Mouse (Mus musculus) intestine, embryonic 16.5 days (tissue): ENCODE data around the gene Nampt. TPM values are rescaled to one million over a fixed set of nuclear protein-coding genes. Genes with fewer than 3 reads are reported as not detected.

Source experiments
- ATAC-seq: fragments of 200-750 bp; cut with Nextera tagmentation; 2 replicates; pipeline ENCODE4 v1.8.0; 2017; ENCODE audit warnings: moderate TSS enrichment, moderate library complexity
- H3K27ac ChIP-seq: fragments of 300-500 bp; sonication (generic); 2 replicates; pipeline ENCODE4 v1.5.1; 2014; ENCODE audit warnings: mild to moderate bottlenecking, low read length
- H3K27me3 ChIP-seq: fragments of 300-500 bp; sonication (generic); replicated peaks from 2 replicates; pipeline ENCODE4 v1.6.1; 2014; ENCODE audit warnings: low read length, control low read depth, mixed read lengths; ENCODE audit not compliant: control insufficient read depth, insufficient read depth
- H3K36me3 ChIP-seq: fragments of 300-500 bp; sonication (generic); 2 replicates; pipeline ENCODE4 v1.6.1; 2014; ENCODE audit warnings: low read length, control low read depth; ENCODE audit not compliant: control insufficient read depth, insufficient read depth
- H3K4me1 ChIP-seq: fragments of 300-500 bp; sonication (generic); 2 replicates; pipeline ENCODE4 v1.6.1; 2014; ENCODE audit warnings: low read length, control low read depth, mixed read lengths; ENCODE audit not compliant: control insufficient read depth, insufficient read depth
- H3K4me2 ChIP-seq: fragments of 300-500 bp; sonication (generic); 2 replicates; pipeline ENCODE4 v1.6.1; 2014; ENCODE audit warnings: low read depth, low read length, control low read depth
- H3K4me3 ChIP-seq: fragments of 300-500 bp; sonication (generic); 2 replicates; pipeline ENCODE4 v1.5.1; 2014; ENCODE audit warnings: mild to moderate bottlenecking, low read length
- H3K9ac ChIP-seq: fragments of 300-500 bp; sonication (generic); 2 replicates; pipeline ENCODE4 v1.6.1; 2014; ENCODE audit warnings: low read depth, low read length
- H3K9me3 ChIP-seq: fragments of 300-500 bp; sonication (generic); 2 replicates; pipeline ENCODE4 v1.6.1; 2016; ENCODE audit warnings: low read length, control low read depth; ENCODE audit not compliant: control insufficient read depth
- WGBS: fragments of 180-500 bp; shearing (Covaris S2); extraction: QIAGEN DNeasy Blood & Tissue Kit; methylation state at CpG from one replicate; pipeline ENCODE4 v1.1.7; 2014; 5-methylcytosine and 5-hydroxymethylcytosine counted together
- polyA plus RNA-seq: library from polyadenylated mRNA; unstranded; fragments of >200 nt; fragmentation: Nextera tagmentation; extraction: Ambion mirVana; gene quantifications from 2 replicates; pipeline ENCODE4 v1.2.1, GENCODE M21; 2015

The Nampt gene
- polyA plus RNA-seq, 1 experiment from 2014 or later: 29.7 TPM

DNA sequence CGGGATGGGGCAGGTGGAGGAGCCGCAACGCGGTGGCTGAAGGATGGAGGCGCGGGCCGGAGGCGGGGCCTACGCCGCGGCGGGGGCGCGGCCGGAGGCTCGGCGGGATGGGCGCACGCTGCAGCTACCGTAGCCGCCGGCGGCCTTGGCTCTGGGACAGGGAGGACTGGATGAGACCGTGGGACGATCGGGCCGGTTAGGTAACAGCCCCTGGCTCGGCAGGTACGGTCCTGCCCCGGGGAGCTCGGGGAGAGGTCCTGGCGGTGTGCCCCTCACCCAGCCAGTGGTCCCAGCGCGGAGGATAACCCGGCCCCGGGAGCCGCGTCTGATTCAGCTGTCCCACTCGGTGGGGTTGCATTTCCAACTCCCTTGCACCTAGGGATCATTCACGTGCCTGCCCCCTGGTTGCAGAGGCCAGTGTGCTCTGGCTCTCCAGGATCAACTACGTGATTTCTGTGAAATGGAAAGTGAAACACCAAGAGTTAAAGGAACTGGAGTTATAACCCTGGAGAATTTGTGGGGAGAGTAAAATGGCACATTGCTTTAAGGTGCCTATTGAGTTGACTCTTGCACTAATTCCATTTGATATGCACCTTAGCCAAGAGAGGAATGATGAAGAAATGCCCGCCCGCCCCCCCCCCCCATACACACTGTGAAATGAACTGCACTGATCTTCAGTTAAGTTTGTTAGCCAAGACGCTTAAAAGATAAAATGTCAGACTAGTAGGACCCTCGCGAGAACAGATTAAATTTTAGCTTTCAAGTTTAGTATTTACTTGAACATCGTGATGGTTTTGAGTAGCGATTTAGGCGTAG lies 1.6 kb downstream of the Nampt start:
- Histone ChIP-seq H3K27me3 (no peaks in the 10 kb centered on the region), H3K36me3 (peaks cover 4% of the 10 kb centered on the region; the same call in 1 of the 2 replicates), H3K4me2 (peak overlapping the region; percentile 60), H3K27ac (peak overlapping the region; percentile 98), H3K9me3 (no peaks in the 10 kb centered on the region), H3K4me1 (peaks cover 5% of the 10 kb centered on the region; the same call in 1 of the 2 replicates), H3K9ac (peak overlapping the region; percentile 87), H3K4me3 (peak overlapping the region; percentile 84)
- ATAC-seq: peak; percentile 83
- under 1% methylated on average over 45 of the region's 49 CpGs for WGBS

DNA sequence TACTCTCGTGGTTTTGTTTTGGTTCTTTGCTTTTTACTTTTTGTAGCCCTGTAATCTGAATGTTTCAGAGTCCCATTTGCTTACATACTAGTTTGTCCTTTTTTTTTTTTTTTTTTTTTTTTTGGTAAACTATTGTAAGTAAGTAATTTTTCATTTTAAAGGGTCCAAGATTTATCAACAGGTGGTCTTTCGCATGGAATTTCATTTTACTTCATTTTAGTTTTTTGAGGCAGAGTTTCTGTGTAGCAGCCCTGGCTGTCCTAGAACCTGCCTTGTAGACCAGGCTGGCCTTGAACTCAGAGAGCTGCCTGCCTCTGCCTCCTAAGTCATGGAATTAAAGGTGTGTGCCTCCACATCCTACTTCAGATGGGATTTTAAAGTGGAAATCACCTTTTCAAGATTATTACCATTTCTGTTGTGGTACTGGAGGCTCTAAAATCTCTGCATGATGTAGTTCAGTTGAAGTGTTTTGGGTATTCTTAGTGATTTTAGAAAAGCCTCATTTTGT lies 2.2 kb downstream of the Nampt start:
- 44% methylated on average over 2 of the region's 2 CpGs for WGBS
- H3K4me1 ChIP-seq: peaks cover 5% of the 10 kb centered on the region; the same call in 1 of the 2 replicates
- no peaks in the 10 kb centered on the region for H3K27me3 ChIP-seq
- H3K9me3 ChIP-seq: no peaks in the 10 kb centered on the region
- H3K4me2 ChIP-seq: peak overlapping the region; percentile 60
- peak overlapping the region; percentile 84 for H3K4me3 ChIP-seq
- no peak overlapping the region; the same call in 1 of the 2 replicates for H3K27ac ChIP-seq
- peak overlapping the region; percentile 87; the same call in 1 of the 2 replicates for H3K9ac ChIP-seq
- peaks cover 4% of the 10 kb centered on the region; the same call in 1 of the 2 replicates for H3K36me3 ChIP-seq
- ATAC-seq: no peak

DNA sequence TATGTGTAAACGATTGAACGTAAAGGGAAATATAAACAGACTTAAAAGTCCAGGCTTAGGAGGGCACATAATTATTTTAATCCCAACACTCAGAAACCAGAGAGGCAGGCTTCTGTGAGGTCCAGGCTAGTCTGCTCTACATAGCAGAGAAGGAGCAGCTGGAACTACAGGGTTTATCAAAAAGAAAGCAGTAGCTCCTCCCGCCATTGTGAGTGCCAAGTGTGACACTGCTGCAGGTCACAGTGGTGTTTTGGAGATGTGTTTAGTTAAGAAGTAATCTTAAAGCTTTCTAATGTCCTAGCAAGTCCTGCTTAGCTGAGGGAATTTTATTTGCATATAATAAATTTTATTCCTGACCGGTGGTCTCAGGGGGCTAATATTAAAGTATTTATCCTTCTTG lies 2.7 kb downstream of the Nampt start:
- Histone ChIP-seq H3K27ac (no peak overlapping the region), H3K9ac (no peak overlapping the region), H3K4me1 (peaks cover 5% of the 10 kb centered on the region; the same call in 1 of the 2 replicates), H3K27me3 (no peaks in the 10 kb centered on the region), H3K9me3 (no peaks in the 10 kb centered on the region), H3K36me3 (peaks cover 4% of the 10 kb centered on the region; the same call in 1 of the 2 replicates), H3K4me2 (no peak overlapping the region), H3K4me3 (no peak overlapping the region)
- 60% methylated on average over 4 of the region's 4 CpGs for WGBS
- ATAC-seq: no peak

GRCm38 (mm10) chr12:32824586-32824985 lies 5.2 kb downstream of the Nampt start:
- Histone ChIP-seq H3K4me3 (no peak overlapping the region), H3K36me3 (peaks cover 4% of the 10 kb centered on the region; the same call in 1 of the 2 replicates), H3K4me1 (peaks cover 5% of the 10 kb centered on the region; the same call in 1 of the 2 replicates), H3K27me3 (no peaks in the 10 kb centered on the region), H3K9me3 (no peaks in the 10 kb centered on the region), H3K4me2 (no peak overlapping the region), H3K27ac (no peak overlapping the region), H3K9ac (no peak overlapping the region)
- ATAC-seq: no peak
- WGBS: 94% methylated on average over 6 of the region's 6 CpGs

DNA sequence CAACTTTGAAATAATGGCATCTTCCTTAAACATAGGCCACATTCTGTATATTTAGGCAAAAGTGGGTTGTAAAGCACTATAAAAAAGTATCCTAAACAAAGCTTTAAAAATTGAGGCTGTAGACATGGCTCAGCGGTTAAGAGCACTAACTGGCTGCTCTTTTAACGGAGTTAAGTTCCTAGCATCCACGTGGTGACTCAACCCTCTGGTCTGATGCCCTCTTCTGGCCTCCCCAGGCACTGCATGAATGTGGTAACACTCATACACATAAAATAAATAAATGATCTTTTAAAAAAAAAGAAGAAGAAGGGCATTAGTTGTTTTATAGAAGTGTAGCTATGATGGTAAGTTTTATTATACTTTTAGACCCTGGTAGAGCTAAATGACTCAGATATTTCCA lies 7.6 kb downstream of the Nampt start:
- Histone ChIP-seq H3K4me2 (no peak overlapping the region), H3K27me3 (no peaks in the 10 kb centered on the region), H3K9ac (no peak overlapping the region), H3K27ac (no peak overlapping the region), H3K4me3 (no peak overlapping the region), H3K36me3 (peaks cover 4% of the 10 kb centered on the region; the same call in 1 of the 2 replicates), H3K4me1 (0 out of 2 replicates have a peak, but pooled peaks cover 2% of the 10 kb centered on the region), H3K9me3 (no peaks in the 10 kb centered on the region)
- no peak for ATAC-seq
- WGBS: 34% methylated on average over 3 of the region's 3 CpGs

DNA sequence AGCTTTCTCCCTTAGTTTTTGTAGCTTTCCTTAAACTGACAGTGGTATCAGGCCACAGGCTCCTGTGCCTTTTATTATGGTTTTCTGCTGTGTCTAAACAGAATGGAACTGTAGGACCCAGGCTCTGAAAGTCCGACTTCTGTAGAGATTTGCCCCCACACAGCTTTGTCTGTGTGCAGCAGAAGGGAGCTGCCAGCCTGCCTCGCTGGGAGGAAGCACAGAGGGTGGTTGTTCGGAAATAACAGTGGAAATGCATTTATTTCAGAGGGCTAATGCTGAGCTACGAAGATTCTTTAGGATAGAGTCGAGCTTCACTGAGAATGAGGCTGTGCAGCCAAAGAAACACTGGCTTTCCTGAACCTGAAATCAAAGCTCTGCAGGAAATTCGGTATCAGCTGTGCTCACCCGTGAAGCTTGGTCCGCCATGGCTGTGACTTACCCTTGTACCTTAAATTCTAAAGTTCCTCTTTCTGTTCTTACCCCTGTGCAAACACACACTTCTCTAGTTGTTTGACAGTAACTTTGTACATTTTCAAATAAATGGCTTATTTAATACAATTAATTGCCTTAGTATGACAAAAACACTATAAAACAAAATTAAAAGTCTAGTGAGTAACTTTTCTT lies 8.9 kb downstream of the Nampt start:
- 75% methylated on average over 8 of the region's 8 CpGs for WGBS
- Histone ChIP-seq H3K27me3 (no peaks in the 10 kb centered on the region), H3K4me1 (no peaks in the 10 kb centered on the region), H3K27ac (no peak overlapping the region), H3K36me3 (peaks cover 2% of the 10 kb centered on the region; the same call in 1 of the 2 replicates), H3K9me3 (no peaks in the 10 kb centered on the region), H3K4me3 (no peak overlapping the region), H3K9ac (no peak overlapping the region), H3K4me2 (no peak overlapping the region)
- no peak for ATAC-seq

GRCm38 (mm10) chr12:32829321-32830090 lies 10.2 kb downstream of the Nampt start:
- H3K4me3 ChIP-seq: no peak overlapping the region
- H3K9ac ChIP-seq: no peak overlapping the region
- no peaks in the 10 kb centered on the region for H3K27me3 ChIP-seq
- ATAC-seq: no peak
- H3K9me3 ChIP-seq: no peaks in the 10 kb centered on the region
- WGBS: 91% methylated on average over 9 of the region's 9 CpGs
- no peaks in the 10 kb centered on the region for H3K4me1 ChIP-seq
- no peak overlapping the region for H3K4me2 ChIP-seq
- peaks cover 3% of the 10 kb centered on the region; the same call in 1 of the 2 replicates for H3K36me3 ChIP-seq
- H3K27ac ChIP-seq: no peak overlapping the region

- H3K4me1 ChIP-seq: no peaks in the 10 kb centered on the region
- H3K9me3 ChIP-seq: no peaks in the 10 kb centered on the region
- 83% methylated on average over 3 of the region's 3 CpGs for WGBS
- no peak overlapping the region for H3K27ac ChIP-seq
- no peak overlapping the region for H3K9ac ChIP-seq
- no peak for ATAC-seq
- H3K4me3 ChIP-seq: no peak overlapping the region
- H3K36me3 ChIP-seq: peaks cover 3% of the 10 kb centered on the region; the same call in 1 of the 2 replicates
- H3K4me2 ChIP-seq: no peak overlapping the region
- no peaks in the 10 kb centered on the region for H3K27me3 ChIP-seq
These were observed 12.7 kb downstream of the Nampt start for GRCm38 (mm10) chr12:32832076-32832475.

GRCm38 (mm10) chr12:32834781-32835180 lies 15.4 kb downstream of the Nampt start:
- no peak for ATAC-seq

More at GRCm38 (mm10) chr12:32834781-32835180, 15.4 kb downstream of the Nampt start:
- no peaks in the 10 kb centered on the region for H3K27me3 ChIP-seq
- no peaks in the 10 kb centered on the region for H3K4me1 ChIP-seq
- H3K9ac ChIP-seq: no peak overlapping the region
- no peaks in the 10 kb centered on the region for H3K9me3 ChIP-seq
- no peak overlapping the region for H3K4me3 ChIP-seq
- H3K36me3 ChIP-seq: peaks cover 3% of the 10 kb centered on the region; the same call in 1 of the 2 replicates
- H3K4me2 ChIP-seq: no peak overlapping the region
- 92% methylated on average over 6 of the region's 6 CpGs for WGBS
- H3K27ac ChIP-seq: no peak overlapping the region
